Mouse (Mus musculus) gastrocnemius, adult 8-10 months (tissue): Measurements from ENCODE around the gene 1810046K07Rik. TPM values are rescaled to one million over a fixed set of nuclear protein-coding genes. Genes with fewer than 3 reads are reported as not detected.

ENCODE experiments used
- DNase-seq, 2 experiments: peaks; one replicate each; pipeline ENCODE4 v3.0.0; 2022; ENCODE audit warnings: low spot score in 2 of 2
- total RNA-seq, 4 experiments: library from RNA; stranded (reverse); gene quantifications; 2 replicates each; pipeline ENCODE4 v1.2.4; 2022

The 1810046K07Rik gene
- total RNA-seq: not detected

GRCm38 (mm10) chr9:51328731-51329130 lies at the start of gene 1810046K07Rik:
Gene 1810046K07Rik (minus strand): TSS chr9:51328917.
- no peak for DNase-seq

- DNase-seq: no peak
Observed at GRCm38 (mm10) chr9:51369560-51369959, 40.8 kb upstream of the 1810046K07Rik start.

GRCm38 (mm10) chr9:51367124-51367523 lies 38.4 kb upstream of the 1810046K07Rik start:
- DNase-seq: no peak

- DNase-seq: no peak
Observed at GRCm38 (mm10) chr9:51364059-51364458, 35.3 kb upstream of the 1810046K07Rik start.

- DNase-seq: no peak
Observed at GRCm38 (mm10) chr9:51353511-51353910, 24.8 kb upstream of the 1810046K07Rik start.

GRCm38 (mm10) chr9:51352896-51353295 lies 24.2 kb upstream of the 1810046K07Rik start:
- no peak for DNase-seq

- peak in 1 of 2 experiments; percentile 9 for DNase-seq
Observed at GRCm38 (mm10) chr9:51349422-51349821, 20.7 kb upstream of the 1810046K07Rik start.

GRCm38 (mm10) chr9:51345768-51346167 lies 17.1 kb upstream of the 1810046K07Rik start:
- DNase-seq: no peak

GRCm38 (mm10) chr9:51335294-51336010 lies 6.7 kb upstream of the 1810046K07Rik start:
- DNase-seq: peak; percentile 62 to 65

GRCm38 (mm10) chr9:51331449-51332238 lies 2.9 kb upstream of the 1810046K07Rik start:
- DNase-seq: no peak

GRCm38 (mm10) chr9:51327555-51327903 lies 1.2 kb downstream of the 1810046K07Rik start:
- no peak for DNase-seq

- DNase-seq: no peak
Observed at GRCm38 (mm10) chr9:51326619-51327554, 1.8 kb downstream of the 1810046K07Rik start.

- DNase-seq: no peak
Observed at GRCm38 (mm10) chr9:51324406-51325065, 4.2 kb downstream of the 1810046K07Rik start.

- DNase-seq: no peak
Observed at GRCm38 (mm10) chr9:51320096-51320495, 8.6 kb downstream of the 1810046K07Rik start.

GRCm38 (mm10) chr9:51318246-51318645 lies 10.5 kb downstream of the 1810046K07Rik start:
- no peak for DNase-seq

GRCm38 (mm10) chr9:51317322-51317721 lies 11.4 kb downstream of the 1810046K07Rik start:
- no peak for DNase-seq

GRCm38 (mm10) chr9:51315402-51316063 lies 13.2 kb downstream of the 1810046K07Rik start:
- DNase-seq: no peak

- no peak for DNase-seq
Observed at GRCm38 (mm10) chr9:51312554-51313317, 16.0 kb downstream of the 1810046K07Rik start.

- DNase-seq: no peak
Observed at GRCm38 (mm10) chr9:51310515-51310914, 18.2 kb downstream of the 1810046K07Rik start.

GRCm38 (mm10) chr9:51306351-51306750 lies 22.4 kb downstream of the 1810046K07Rik start:
- DNase-seq: no peak
